Mouse (Mus musculus): ENCODE data around the gene Gnptg.

DNA sequence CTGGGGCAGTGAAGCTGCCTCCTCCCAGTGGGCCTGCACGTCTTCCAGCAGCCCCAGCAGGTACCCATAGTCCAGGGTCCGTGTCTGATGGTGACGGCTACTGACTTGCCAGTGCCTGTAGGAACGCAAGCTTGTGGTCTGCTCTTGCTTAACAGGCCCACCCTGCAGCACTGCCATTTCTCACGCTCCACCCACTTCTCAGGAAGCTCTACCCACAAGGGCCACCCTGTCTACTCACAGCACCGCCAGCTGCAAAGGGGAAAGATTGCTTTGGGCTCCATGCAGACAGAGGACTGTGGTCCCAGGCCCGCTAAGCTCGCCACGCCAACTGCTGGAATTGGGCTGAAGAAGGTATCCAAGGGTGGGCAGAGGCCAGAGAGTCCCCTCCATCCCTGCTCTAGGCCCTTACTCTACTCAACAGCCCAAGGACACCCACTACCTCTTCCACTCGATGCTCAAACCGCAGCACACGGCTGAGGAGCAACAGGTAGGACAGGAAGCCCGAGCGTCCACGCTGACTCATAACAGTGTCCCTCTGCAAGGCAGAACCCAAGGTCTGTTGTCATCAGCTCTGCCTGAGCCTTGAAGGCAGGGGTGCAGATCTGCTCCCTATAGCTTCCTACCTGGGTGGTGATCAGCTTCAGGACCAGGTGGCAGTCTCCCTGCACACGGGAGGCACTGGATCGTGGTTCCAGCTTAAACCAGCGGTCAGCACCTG is 8.3 kb upstream of the Gnptg start:
- TF ChIP-seq GATA1 (IDR thresholded peaks at IDR 0.05; ENCODE audit: borderline replicate concordance, low read length), result no peak
- no peak for TF ChIP-seq FLI1 (IDR thresholded peaks at IDR 0.05; ENCODE audit: low read length)

All from megakaryocyte, embryonic 14.5 days (primary cell).